Mouse (Mus musculus) ZHBTc4 (cell line): Measurements from ENCODE around the gene Igflr1.

Experiments
- DNase-seq: peaks from one replicate; pipeline ENCODE4 v3.0.0-alpha.2; 2011; ENCODE audit warnings: low read depth, low spot score

Igflr1 gene

DNA sequence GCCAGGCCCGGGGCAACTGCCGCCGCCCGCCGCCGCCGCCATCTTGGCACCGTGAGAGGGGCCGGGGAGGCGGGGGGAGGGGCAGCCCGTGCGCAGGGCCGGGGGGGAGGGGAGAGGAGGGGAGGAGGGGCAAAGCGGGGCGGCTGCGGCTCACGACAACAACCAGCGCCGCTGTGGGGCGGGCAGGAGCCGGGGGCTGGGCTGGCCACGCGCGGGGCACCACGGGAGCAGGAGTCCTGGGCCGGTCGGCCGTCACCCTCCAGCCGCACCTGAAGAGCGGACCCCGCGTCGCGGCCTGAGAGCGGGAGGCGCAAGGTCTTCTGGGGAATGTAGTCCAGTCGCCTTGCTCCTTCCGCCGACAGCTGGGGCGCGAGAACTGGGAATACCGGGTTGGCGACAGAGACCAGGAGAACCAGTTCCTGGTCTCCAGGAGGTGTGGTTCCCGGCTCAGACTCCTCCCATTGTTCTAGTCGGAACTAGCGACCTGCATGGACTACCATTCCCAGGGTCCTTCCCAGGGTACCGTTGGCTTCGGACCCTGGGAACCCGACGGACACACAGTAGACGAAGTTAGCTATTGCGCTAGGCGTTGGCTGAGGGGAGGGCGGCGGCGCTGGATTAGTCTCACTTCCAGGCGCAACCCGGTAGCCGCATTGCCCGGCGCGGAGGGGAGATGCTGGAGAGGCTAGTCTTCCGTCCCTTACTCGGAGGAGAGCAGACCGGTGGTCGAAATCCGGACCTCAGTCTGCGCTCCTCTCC is 23.6 kb downstream of the Igflr1 start, which contains the start of gene Kmt2b:
Gene Kmt2b, minus strand, starts transcription at position 51 of the 759 bp plus-strand sequence.
- peak; percentile 100 for DNase-seq

DNA sequence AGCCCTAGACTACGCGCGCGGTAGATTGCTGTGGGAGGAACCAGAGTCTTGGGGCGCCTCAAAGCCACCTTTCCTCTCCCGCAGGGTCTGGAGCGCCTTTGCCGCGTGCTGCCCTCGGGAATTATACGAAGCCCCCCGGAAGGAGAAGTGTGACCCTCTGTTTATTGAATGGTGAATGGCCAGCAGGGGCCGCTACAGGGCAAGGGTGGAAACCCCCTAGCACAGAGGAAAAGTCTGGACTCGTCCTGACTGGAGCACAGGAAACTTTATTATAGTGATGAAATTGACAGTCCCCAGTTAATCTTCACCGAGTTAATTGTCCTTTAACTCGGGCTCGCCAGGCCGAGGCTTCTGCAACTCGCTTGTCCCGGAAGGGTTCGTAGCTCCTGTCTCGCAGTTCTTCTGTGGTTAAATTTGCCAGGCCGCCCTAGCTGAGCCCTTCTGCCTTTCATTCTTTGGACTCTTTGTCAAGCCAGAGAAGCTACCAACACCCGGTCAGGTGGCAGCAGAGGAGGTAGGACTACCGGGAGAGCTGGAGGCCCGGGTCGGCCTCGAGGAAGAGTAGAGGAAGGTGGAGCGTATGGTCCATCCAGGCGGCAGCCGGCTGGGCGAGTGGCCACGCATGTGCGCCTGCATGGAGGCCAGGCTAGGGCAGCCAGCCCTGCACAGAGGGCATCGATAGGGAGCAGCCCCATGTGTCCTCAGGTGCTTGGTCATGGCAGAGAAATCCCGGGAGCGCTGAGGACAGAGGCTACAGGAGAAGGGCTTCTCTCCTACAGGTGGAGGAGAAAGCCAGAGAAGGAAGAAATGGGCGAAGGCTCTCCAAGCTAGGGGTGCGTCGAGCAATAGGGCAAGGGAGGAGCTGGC is 24.4 kb downstream of the Igflr1 start:
- peak; percentile 90 for DNase-seq

DNA sequence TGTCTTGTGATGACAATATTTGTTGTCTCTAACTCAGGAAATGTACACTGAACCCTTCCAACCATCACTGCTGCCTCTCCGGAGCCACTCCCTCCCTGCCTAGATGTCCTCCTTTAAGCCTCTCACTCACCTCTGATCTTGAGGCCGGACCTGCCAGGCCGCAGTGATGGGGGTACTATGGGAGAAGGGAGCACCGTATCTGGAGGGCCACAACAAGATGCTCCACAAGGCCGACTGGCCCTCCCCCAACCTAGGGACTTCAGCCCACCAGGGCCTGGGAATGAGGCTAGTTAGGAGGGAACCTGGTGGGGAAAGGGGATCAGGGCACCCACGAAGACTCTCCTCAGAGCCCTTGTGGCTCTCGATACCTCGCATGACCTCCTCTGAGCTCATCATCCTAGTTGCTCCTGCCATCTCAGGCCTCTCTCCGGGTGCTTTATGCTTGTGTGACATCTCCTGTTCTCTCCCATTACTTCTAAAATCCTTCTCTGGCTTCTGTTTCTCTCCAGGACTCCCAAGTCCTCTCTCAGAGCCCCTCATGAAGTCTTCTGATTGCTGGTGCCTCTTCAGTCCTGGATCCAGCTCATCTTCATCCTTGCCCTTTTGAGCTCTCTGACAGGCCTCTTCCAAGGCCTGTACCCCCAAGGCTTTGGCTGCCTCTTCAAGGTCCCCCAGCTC is 25.8 kb downstream of the Igflr1 start:
- no peak for DNase-seq

DNA sequence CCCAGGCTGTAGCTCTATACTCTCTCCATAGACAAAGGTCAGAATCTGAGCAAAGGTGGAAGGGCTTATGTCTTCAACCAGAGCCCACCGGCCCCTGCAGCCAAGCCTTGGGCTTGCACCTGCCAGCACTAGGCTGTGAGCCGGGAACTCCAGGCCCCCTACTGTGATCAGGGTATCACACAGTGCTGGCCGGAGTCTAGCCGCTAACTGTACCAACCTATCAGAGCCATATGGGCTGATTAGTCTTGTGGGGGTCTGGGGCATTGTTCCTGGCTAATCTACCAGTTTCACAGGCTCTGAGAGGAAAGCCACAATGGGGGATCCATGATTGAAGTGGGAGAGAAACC is 26.4 kb downstream of the Igflr1 start:
- DNase-seq: peak; percentile 30

DNA sequence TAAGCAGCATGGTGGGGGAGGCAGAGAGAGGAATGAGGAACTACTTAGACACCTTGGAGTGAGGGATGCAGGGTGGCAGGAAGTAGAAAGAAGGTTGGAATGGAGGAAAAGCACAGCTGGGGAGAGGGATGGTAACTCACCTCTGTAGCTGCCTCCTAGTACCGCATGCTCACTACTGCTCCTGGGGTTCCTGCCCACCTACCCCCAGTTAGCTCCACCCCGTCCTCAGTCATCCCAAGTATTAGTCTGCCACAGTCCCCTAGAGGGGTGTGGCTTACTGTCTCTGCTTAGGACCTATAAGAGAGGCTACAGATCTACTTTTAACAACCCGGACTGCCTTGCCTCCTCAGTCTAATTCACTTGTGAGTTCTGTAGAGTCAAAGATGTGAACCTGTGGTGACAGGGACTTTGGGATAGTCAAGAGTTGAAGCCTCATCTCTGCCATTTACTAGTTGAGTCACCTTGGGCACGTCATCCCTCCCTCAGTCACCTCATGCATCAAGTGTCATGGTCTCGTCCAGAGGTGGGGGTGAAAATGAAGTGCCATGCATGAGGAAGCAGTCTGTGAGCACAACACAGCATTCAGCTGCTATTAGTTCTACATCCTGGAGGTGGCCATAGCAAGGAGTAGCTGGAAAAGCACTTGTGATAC is 27.7 kb downstream of the Igflr1 start:
- peak; percentile 48 for DNase-seq

DNA sequence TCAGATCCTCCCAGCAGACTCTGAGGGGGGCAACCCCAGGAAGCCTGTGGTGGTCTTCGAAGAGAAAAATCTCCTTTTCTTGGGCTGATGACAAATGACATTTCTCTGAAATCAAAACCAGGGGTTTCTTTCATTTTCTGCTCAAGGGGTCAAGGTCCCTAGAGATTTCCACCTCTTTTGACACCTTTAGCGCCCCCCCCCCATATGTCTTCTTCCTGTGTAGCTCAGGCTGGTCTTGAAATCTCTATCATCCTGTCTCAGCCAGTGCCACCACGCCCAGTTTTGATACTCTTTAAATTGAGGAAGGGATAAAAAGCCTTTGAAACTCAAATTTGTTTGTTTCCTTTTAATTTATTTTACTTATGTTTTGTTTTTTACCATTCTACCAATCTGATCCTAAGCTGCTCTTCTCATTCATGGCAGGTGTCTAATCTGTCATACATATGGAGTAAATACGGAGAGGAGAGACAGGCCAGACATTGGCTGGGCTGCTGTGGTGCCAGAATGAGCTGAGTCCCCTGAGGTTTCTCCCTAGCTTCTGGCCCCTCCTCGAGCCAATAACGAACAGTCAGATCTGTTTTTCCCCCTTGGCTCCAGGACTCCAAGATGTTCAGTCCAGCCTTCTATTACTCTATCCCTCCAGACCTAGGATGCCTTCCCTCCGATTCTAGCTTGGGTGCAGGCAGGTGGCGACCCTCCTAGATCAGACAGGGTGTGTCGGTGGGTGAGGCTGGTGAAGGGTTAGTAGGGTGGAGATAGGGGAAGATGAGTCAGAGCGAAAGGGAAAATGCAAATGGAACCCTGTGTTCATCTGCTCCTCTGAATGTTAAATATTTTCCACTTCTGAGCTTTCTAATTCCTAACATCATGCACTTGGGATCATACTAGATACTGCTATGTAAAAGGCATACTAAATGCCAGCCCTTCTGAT is 28.6 kb downstream of the Igflr1 start:
- no peak for DNase-seq

DNA sequence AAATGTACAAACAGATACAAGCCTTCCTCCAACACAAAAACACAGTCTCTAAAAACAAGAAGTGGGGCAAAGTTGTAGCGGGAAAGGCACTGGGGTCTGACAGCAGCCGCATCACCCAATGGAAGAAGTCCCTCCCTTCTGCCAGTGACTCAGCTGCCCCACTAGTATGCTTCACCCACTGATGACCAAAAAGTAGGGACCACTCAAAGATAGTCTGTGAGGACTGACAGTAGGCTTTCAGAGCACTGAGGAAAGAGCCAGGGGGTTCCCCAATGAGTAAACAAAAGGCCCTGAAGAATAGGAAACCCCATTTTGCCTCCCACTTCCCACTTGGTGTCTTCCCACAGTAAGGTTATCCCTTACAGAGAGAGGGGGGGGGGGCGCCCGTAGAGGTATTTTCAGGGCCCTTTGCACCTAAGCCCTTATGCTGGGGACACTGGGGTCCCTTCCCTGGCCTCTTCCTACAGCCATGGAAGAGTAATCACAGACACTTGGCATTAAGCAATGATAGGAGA is 29.3 kb downstream of the Igflr1 start:
- DNase-seq: no peak

DNA sequence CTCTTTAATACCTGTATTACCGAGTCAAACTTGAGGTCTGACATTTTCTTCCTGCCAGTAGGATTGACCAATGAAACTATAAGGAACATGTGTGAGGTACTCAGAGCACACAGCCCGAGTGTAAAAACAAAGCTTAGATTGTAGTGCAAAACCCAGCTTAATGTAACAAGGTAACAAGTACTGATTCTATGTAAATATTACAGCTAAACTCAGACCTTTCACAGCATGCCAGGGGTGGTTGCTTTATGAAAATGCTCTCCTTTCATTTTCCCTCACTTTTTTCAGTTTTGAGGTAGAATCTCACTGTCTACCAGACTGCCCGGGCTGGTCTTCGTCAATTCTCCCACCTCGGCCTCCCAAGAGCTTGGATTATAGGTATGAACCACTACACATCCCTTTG is 30.9 kb downstream of the Igflr1 start:
- no peak for DNase-seq

DNA sequence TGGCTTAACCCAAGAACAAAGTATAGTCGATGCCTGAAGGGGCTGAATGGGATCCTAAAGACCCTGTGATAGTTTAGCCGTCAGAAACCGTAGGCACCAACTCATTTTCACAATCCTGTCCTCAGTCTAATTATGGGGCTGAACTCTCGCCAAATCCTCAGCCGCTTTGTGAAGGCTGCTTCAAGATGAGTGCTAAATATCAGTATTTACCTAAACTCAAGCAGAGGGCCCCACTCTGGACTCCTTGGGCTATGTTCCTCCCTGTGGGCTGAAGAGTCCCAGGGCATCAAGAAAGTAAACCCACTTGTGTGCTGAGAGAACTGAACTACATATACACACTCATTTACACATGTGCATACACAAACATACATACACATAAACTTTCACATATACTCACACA is 31.6 kb downstream of the Igflr1 start:
- no peak for DNase-seq

DNA sequence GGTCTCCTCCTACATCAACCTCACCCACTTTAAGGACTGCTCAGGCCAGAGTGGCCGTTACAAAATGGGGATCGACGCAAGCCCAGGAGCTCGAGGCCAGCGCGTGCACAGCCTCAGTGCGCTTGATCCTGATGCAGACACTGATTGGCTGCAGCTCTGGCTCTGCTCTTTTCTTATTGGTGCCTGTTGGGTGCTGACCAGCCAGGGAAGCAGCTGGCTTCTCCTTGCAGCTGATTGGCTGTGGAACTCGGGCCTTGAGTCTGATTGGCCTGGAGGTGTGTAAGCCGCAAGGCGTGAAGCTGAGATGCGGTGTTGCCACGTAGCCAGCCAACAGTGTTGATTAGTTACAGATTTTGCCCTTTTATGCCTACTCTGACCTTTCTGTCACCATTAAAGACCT is 33.6 kb downstream of the Igflr1 start, which contains the start of gene Zbtb32:
Gene Zbtb32, minus strand, starts transcription at position 124 of the 400 bp plus-strand sequence.
- peak; percentile 84 for DNase-seq

DNA sequence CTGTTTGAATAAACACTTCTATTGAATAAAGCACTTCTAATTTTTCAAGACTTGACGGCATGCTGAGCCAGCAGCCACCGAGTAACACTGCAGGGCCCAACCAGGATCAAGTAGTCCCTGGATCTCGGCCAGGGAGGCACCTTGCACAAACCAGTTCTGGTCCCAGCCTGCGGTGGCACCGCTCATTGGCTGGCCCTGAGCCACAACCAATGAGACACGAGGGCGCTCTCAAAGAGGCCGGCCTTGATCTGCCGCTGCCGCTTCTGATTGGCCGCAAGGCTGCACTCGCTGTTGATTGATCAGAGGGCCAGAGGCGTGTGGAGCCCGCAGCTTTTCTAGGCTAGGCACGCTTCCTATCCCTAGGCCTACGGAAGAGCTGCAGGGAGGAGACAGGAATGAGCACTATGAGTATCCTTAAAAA is 34.7 kb downstream of the Igflr1 start:
- peak; percentile 99 for DNase-seq

DNA sequence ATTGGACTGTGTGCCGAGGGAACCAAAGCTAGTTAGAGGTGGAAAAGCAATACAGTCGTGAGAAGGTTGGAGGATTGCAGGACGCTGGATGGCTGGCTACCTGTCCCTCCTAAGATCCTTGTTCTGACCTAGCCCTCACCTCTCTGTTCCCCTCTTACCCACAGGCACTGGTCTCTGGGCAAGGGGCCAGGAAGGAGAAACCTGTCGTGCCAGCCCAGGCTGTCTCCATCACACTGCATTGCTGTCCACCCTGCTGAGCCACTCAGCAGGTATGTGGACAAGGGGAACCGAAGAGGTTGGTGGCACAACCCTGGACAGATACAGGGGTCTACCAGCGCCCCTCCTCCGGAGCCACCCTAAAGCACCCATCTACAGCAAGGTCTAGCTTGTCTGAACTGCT is 35.4 kb downstream of the Igflr1 start:
- no peak for DNase-seq

DNA sequence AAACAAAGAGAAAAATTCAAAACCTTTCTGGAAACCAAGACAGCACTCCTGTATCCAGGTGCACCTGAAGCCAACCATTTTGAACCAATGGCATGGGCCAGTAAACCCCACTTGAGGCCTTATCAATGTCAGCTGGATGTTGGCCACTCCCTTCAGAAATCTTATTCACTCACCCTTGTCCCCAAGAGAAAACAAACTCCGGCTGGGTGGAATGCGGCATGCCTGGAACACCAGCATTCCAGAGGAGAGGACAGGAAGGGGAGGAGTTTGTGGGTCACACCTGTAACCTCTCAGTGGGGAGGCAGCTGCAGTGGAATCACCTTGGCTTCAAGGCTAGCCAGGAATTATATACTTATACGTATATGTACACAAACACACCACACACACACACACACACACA is 37.4 kb downstream of the Igflr1 start:
- peak; percentile 94 for DNase-seq

DNA sequence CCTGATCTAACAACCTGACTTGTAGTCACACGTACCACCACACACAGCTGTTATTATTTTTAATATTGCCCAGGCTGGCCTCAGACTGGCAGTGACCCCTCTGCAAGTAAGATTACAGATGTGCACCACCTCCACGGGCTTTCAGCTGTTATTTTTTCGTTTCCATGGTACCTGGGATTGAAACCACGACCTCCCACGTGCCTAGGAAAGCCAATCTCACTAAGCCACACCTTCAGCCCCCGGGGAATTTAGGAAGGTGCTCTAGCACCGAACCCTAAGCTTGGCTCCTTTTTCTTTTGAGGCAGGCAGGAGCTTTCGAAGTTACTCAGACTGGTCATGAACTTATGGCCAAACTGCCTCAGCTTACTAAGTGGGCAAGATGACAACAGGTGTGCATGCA is 39.2 kb downstream of the Igflr1 start:
- peak; percentile 37 for DNase-seq

DNA sequence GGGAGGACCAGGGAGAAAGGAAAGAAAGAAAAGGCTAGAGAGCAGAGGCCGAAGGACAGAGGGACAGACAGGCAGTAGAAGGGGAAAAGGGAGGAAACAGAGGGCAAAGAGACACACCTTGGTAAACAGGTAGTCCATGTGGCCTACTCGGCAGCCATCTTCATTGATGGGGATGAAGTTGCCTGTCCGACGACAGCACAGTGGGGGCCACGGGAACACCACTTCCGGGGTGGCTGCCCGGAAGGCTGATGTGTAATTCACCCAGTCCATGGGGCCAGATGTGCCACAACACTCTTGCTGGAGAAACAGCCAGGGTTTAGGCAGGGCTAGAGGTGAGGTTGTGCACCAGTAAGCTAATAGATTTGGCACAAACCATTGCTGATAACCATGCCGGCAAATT is 39.7 kb downstream of the Igflr1 start:
- no peak for DNase-seq

DNA sequence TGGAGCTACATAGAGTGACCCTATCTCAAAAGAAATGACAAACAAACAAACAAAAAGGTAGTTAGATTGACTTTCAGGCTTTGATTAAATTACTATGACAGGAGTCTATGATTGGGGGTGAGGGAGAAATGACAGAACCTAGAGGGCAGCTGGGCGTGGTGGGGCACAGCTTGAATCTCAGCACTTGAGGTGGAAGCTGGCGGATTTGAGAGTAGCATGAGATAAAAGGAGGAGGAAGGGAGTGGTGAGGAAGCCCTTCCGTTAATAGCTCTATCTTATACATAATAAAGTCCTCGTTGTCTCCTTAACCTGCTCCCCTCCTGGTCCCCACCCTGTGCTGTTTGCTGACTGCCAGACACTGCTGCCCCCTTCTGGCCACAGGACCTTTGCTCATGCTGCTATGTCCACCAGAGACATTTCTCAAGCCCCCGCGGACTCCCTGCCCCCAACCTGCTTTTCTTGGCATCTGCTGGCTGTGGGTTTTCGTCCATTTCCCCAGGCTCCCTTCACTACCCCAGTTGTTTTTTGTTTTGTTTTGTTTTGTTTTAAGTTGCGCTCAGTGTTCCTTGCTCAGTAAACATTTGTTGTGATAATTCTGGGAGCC is 42.6 kb downstream of the Igflr1 start:
- peak; percentile 97 for DNase-seq

DNA sequence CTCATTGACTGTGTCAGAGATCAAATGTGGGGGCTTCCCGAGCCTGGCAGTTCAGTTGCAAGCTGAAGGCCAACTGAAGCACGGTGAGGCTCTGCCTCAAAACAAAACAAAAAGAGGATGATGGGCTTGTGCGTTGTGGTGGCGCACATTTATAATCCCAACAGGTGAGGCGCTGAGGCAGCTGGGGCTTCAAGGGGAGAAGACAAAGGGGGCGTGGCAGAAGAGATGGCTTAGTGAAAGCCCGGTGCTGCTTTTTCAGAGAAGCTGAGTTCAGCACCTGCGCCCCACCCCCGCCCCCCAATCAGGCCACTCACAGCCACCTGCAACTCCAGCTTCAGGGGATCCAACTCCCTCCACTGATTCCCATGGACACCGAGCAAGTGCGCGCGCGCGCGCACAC is 43.2 kb downstream of the Igflr1 start:
- DNase-seq: peak; percentile 48

DNA sequence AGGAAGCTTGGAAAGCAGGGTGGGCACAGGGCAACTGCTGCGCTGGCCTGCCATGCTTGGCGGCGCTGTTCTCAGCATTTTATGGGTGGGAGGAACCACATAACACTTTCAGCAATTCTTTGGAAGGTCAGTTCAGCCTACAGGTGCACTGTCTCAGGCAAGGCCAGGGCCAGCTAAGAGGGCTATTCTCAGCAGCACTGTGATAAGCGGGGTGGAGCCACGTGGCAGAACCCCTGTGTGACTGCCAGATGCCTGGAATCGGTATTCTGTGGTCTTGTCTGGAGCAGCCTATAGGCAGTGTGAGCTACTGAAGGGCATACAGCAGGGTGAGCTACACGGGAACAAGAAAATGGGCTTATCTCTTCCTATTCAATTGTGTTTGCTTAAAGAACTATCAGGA is 44.8 kb downstream of the Igflr1 start:
- DNase-seq: no peak

DNA sequence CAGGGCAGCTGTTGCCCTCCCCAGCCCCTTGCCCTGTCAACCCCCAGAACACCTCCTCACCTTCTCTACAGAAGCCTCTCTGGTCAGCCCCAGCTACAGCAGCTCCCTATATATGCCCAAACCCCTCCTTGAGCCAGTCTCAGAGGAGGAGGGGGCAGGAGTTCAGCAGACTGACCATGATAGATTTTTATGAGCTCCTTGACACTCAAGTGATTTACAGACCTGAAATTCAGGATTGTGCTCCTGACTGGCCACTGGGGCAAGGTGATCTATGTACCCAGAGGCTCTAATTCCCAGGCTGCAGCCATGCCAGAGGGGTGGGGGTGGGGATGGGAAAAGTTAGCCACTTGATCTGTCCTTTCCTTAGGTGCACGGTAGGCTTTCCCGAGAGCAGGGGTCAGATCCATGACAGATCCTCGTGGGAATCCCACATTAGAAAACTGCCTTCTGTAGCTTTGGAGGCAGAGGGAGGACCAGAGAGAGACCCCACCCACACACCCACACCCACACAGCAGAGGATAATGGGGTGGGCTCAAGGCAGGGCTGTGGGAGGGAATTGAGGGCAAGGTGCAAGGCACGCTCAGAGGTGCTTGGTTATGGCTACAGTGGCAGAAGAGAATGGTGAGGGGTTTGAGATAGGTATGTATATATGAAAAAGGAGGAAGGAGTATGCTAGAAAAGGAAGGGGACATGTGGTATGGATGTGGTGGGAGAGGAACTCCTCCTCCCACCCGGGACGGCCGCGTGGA is 47.6 kb downstream of the Igflr1 start, which contains the start of gene Upk1a:
Gene Upk1a, minus strand, starts transcription at position 194 of the 749 bp plus-strand sequence.
- DNase-seq: no peak
